Mouse (Mus musculus) intestine, postnatal 0 days (tissue): ENCODE measurements around the gene Rph3a. TPM values are rescaled to one million over a fixed set of nuclear protein-coding genes. Genes with fewer than 3 reads are reported as not detected.

Experiments
- ATAC-seq: fragments of 200-750 bp; cut with Nextera tagmentation; 2 replicates; pipeline ENCODE4 v1.8.0; 2017; ENCODE audit warnings: mild to moderate bottlenecking, moderate TSS enrichment, moderate library complexity
- H3K27ac ChIP-seq: fragments of 300-500 bp; sonication (generic); 2 replicates; pipeline ENCODE4 v1.5.1; 2014; ENCODE audit warnings: mild to moderate bottlenecking, low read depth, low read length, moderate library complexity
- H3K27me3 ChIP-seq: fragments of 300-500 bp; sonication (generic); replicated peaks from 2 replicates; pipeline ENCODE4 v1.6.1; 2014; ENCODE audit warnings: low read length, mixed read lengths; ENCODE audit not compliant: control insufficient read depth, insufficient read depth
- H3K36me3 ChIP-seq: fragments of 300-500 bp; sonication (generic); 2 replicates; pipeline ENCODE4 v1.6.1; 2014; ENCODE audit warnings: mild to moderate bottlenecking, moderate library complexity; ENCODE audit not compliant: control insufficient read depth, insufficient read depth
- H3K4me1 ChIP-seq: fragments of 300-500 bp; sonication (generic); replicated peaks from 2 replicates; pipeline ENCODE4 v1.6.1; 2014; ENCODE audit warnings: antibody characterized with exemption, low read length, mixed read lengths; ENCODE audit not compliant: control insufficient read depth, insufficient read depth
- H3K4me2 ChIP-seq: fragments of 300-500 bp; sonication (generic); replicated peaks from 2 replicates; pipeline ENCODE4 v1.6.1; 2014; ENCODE audit warnings: low read depth, mild to moderate bottlenecking, moderate library complexity
- H3K4me3 ChIP-seq: fragments of 300-500 bp; sonication (generic); 2 replicates; pipeline ENCODE4 v1.5.1; 2014; ENCODE audit warnings: low read depth, low read length
- H3K9ac ChIP-seq: fragments of 300-500 bp; sonication (generic); 2 replicates; pipeline ENCODE4 v1.6.1; 2014; ENCODE audit warnings: mild to moderate bottlenecking, low read depth, low read length
- H3K9me3 ChIP-seq: fragments of 300-500 bp; sonication (generic); 2 replicates; pipeline ENCODE4 v1.6.1; 2016; ENCODE audit warnings: mixed run types; ENCODE audit not compliant: control insufficient read depth
- CTCF ChIP-seq: sonication (generic); IDR thresholded peaks from 2 replicates; pipeline ENCODE4 v1.5.1; 2016; ENCODE audit warnings: low read depth, mild to moderate bottlenecking, control low read depth, antibody characterized with exemption, moderate library complexity
- WGBS: fragments of 180-500 bp; shearing (Covaris S2); extraction: QIAGEN DNeasy Blood & Tissue Kit; methylation state at CpG from one replicate; pipeline ENCODE4 v1.1.7; 2014; 5-methylcytosine and 5-hydroxymethylcytosine counted together
- polyA plus RNA-seq: library from polyadenylated mRNA; unstranded; fragments of >200 nt; fragmentation: Nextera tagmentation; extraction: Ambion mirVana; gene quantifications from 2 replicates; pipeline ENCODE4 v1.2.1, GENCODE M21; 2015

Rph3a gene
- polyA plus RNA-seq, 1 experiment from 2014 or later: 0.48 TPM

GRCm38 (mm10) chr5:120988373-120988772 lies 21.5 kb downstream of the Rph3a start:
- no peak for ATAC-seq
- no peaks in the 10 kb centered on the region for H3K27me3 ChIP-seq
- no peak for TF ChIP-seq CTCF
- H3K4me1 ChIP-seq: no peaks in the 10 kb centered on the region
- no peak overlapping the region for H3K27ac ChIP-seq
- H3K4me2 ChIP-seq: no peak overlapping the region
- WGBS: 89% methylated on average over 3 of the region's 3 CpGs
- H3K4me3 ChIP-seq: no peak overlapping the region
- no peaks in the 10 kb centered on the region for H3K9me3 ChIP-seq
- H3K36me3 ChIP-seq: no peaks in the 10 kb centered on the region
- H3K9ac ChIP-seq: no peak overlapping the region

- peak; percentile 55 for TF ChIP-seq CTCF
- Histone ChIP-seq H3K36me3 (no peaks in the 10 kb centered on the region), H3K9me3 (no peaks in the 10 kb centered on the region), H3K4me1 (no peaks in the 10 kb centered on the region), H3K27ac (no peak overlapping the region), H3K4me3 (no peak overlapping the region), H3K9ac (no peak overlapping the region), H3K4me2 (no peak overlapping the region), H3K27me3 (no peaks in the 10 kb centered on the region)
- WGBS: 82% methylated on average over 1 of the region's 1 CpGs
- no peak for ATAC-seq
Observed at GRCm38 (mm10) chr5:120983029-120983428, 26.9 kb downstream of the Rph3a start.

GRCm38 (mm10) chr5:120981211-120981610 lies 28.7 kb downstream of the Rph3a start:
- Histone ChIP-seq H3K4me1 (no peaks in the 10 kb centered on the region), H3K27me3 (no peaks in the 10 kb centered on the region), H3K27ac (no peak overlapping the region), H3K9me3 (no peaks in the 10 kb centered on the region), H3K4me2 (no peak overlapping the region), H3K36me3 (no peaks in the 10 kb centered on the region), H3K9ac (no peak overlapping the region), H3K4me3 (no peak overlapping the region)
- WGBS: 93% methylated on average over 11 of the region's 11 CpGs
- TF ChIP-seq CTCF: no peak
- ATAC-seq: no peak

GRCm38 (mm10) chr5:120980116-120980515 lies 29.8 kb downstream of the Rph3a start:
- Histone ChIP-seq H3K4me1 (no peaks in the 10 kb centered on the region), H3K9ac (no peak overlapping the region), H3K9me3 (no peaks in the 10 kb centered on the region), H3K27me3 (no peaks in the 10 kb centered on the region), H3K4me3 (no peak overlapping the region), H3K36me3 (no peaks in the 10 kb centered on the region), H3K27ac (no peak overlapping the region), H3K4me2 (no peak overlapping the region)
- no peak for ATAC-seq
- TF ChIP-seq CTCF: peak; percentile 9; the same call in 1 of the 2 replicates
- WGBS: 88% methylated on average over 2 of the region's 2 CpGs

- no peaks in the 10 kb centered on the region for H3K27me3 ChIP-seq
- no peak overlapping the region for H3K27ac ChIP-seq
- H3K4me2 ChIP-seq: no peak overlapping the region
- WGBS: 47% methylated on average over 3 of the region's 3 CpGs
- H3K36me3 ChIP-seq: no peaks in the 10 kb centered on the region
- no peak overlapping the region for H3K4me3 ChIP-seq
- no peaks in the 10 kb centered on the region for H3K9me3 ChIP-seq
- no peak for ATAC-seq
- no peak overlapping the region for H3K9ac ChIP-seq
- TF ChIP-seq CTCF: no peak
- H3K4me1 ChIP-seq: no peaks in the 10 kb centered on the region
Observed at GRCm38 (mm10) chr5:120976138-120976537, 33.8 kb downstream of the Rph3a start.

GRCm38 (mm10) chr5:120974522-120974921 lies 35.4 kb downstream of the Rph3a start:
- no peak overlapping the region for H3K9ac ChIP-seq
- H3K4me1 ChIP-seq: no peaks in the 10 kb centered on the region
- no peaks in the 10 kb centered on the region for H3K36me3 ChIP-seq
- WGBS: 36% methylated on average over 8 of the region's 8 CpGs
- no peak for TF ChIP-seq CTCF
- H3K4me3 ChIP-seq: no peak overlapping the region
- no peaks in the 10 kb centered on the region for H3K27me3 ChIP-seq
- no peak overlapping the region for H3K27ac ChIP-seq
- H3K9me3 ChIP-seq: no peaks in the 10 kb centered on the region
- no peak overlapping the region for H3K4me2 ChIP-seq
- ATAC-seq: no peak

GRCm38 (mm10) chr5:120972278-120972677 lies 37.6 kb downstream of the Rph3a start:
- Histone ChIP-seq H3K4me1 (no peaks in the 10 kb centered on the region), H3K9ac (no peak overlapping the region), H3K4me3 (no peak overlapping the region), H3K9me3 (no peaks in the 10 kb centered on the region), H3K36me3 (no peaks in the 10 kb centered on the region), H3K4me2 (no peak overlapping the region), H3K27ac (no peak overlapping the region), H3K27me3 (no peaks in the 10 kb centered on the region)
- no peak for TF ChIP-seq CTCF
- 74% methylated on average over 6 of the region's 6 CpGs for WGBS
- ATAC-seq: no peak
